Mouse (Mus musculus): ENCODE data around the gene Greb1. TPM values are rescaled to one million over a fixed set of nuclear protein-coding genes. Genes with fewer than 3 reads are reported as not detected.

Gene Greb1
- total RNA-seq, 2 experiments from 2014 or later: 0.04 TPM; not detected in 1

GRCm38 (mm10) chr12:16640075-16640474 is 160.6 kb downstream of the Greb1 start:
- no peak for ATAC-seq (replicated peaks; ENCODE audit: poor library complexity)

GRCm38 (mm10) chr12:16639078-16639771 is 161.5 kb downstream of the Greb1 start:
- peak; percentile 60; the same call in 1 of the 2 replicates for ATAC-seq (replicated peaks; ENCODE audit: poor library complexity)

- ATAC-seq (replicated peaks; ENCODE audit: poor library complexity): no peak
Observed at GRCm38 (mm10) chr12:16635816-16636215, 164.9 kb downstream of the Greb1 start.

GRCm38 (mm10) chr12:16634075-16634813 is 166.4 kb downstream of the Greb1 start:
- ATAC-seq (replicated peaks; ENCODE audit: poor library complexity): peak; percentile 67

GRCm38 (mm10) chr12:16633235-16633634 is 167.5 kb downstream of the Greb1 start:
- ATAC-seq (replicated peaks; ENCODE audit: poor library complexity): no peak

GRCm38 (mm10) chr12:16631423-16631822 is 169.3 kb downstream of the Greb1 start:
- peak; percentile 70 for ATAC-seq (replicated peaks; ENCODE audit: poor library complexity)

GRCm38 (mm10) chr12:16630866-16631185 is 169.9 kb downstream of the Greb1 start:
- ATAC-seq (replicated peaks; ENCODE audit: poor library complexity): no peak

- ATAC-seq (replicated peaks; ENCODE audit: poor library complexity): no peak
Observed at GRCm38 (mm10) chr12:16630152-16630865, 170.4 kb downstream of the Greb1 start.

Other genes starting within 250 kb of the Greb1 start
- 3.8 and 5.3 TPM in 2 replicates for gene Lpin1, start 189.9 kb downstream of the Greb1 start, total RNA-seq (2015)
- gene Lpin1, start 189.9 kb downstream of the Greb1 start, total RNA-seq (2017): 5.8 and 7.8 TPM in 2 replicates
- not detected in 2 replicates for gene Ntsr2, start 147.5 kb downstream of the Greb1 start, total RNA-seq (2015)
- gene Ntsr2, start 147.5 kb downstream of the Greb1 start, total RNA-seq (2017): not detected in 2 replicates
- gene E2f6, start 10.1 kb upstream of the Greb1 start, total RNA-seq (2015): 51.7 and 60.3 TPM in 2 replicates
- gene E2f6, start 10.1 kb upstream of the Greb1 start, total RNA-seq (2017): 49.2 and 49.9 TPM in 2 replicates
- gene Rock2, start 94.0 kb upstream of the Greb1 start, total RNA-seq (2015): 56.7 and 64.2 TPM in 2 replicates
- gene Rock2, start 94.0 kb upstream of the Greb1 start, total RNA-seq (2017): 45.8 and 69.0 TPM in 2 replicates
- gene Pqlc3, start 199.5 kb upstream of the Greb1 start, total RNA-seq (2015): 39.9 and 50.4 TPM in 2 replicates
- 19.5 and 21.0 TPM in 2 replicates for gene Pqlc3, start 199.5 kb upstream of the Greb1 start, total RNA-seq (2017)
- 0.24 TPM in 1 of 2 replicates, not detected in the other for gene 2410004P03Rik, start 210.8 kb upstream of the Greb1 start, total RNA-seq (2015)
- 0.04 TPM in 1 of 2 replicates, not detected in the other for gene 2410004P03Rik, start 210.8 kb upstream of the Greb1 start, total RNA-seq (2017)